Mouse (Mus musculus) heart, adult 11 months (tissue): Measurements from ENCODE around the gene Usp6nl.
A peak's percentile ranks its signal among the peaks of the same experiment; 100 is the strongest.

Source experiments
- DNase-seq: peaks from one replicate; pipeline ENCODE4 v3.0.0; 2022

Gene Usp6nl

GRCm38 (mm10) chr2:6378590-6379205 lies 56.2 kb downstream of the Usp6nl start:
- DNase-seq = peak; percentile 82

GRCm38 (mm10) chr2:6379731-6380212 lies 57.3 kb downstream of the Usp6nl start:
- no peak for DNase-seq

- DNase-seq = peak; percentile 82
Measured at GRCm38 (mm10) chr2:6380401-6380800, 57.9 kb downstream of the Usp6nl start.

DNA sequence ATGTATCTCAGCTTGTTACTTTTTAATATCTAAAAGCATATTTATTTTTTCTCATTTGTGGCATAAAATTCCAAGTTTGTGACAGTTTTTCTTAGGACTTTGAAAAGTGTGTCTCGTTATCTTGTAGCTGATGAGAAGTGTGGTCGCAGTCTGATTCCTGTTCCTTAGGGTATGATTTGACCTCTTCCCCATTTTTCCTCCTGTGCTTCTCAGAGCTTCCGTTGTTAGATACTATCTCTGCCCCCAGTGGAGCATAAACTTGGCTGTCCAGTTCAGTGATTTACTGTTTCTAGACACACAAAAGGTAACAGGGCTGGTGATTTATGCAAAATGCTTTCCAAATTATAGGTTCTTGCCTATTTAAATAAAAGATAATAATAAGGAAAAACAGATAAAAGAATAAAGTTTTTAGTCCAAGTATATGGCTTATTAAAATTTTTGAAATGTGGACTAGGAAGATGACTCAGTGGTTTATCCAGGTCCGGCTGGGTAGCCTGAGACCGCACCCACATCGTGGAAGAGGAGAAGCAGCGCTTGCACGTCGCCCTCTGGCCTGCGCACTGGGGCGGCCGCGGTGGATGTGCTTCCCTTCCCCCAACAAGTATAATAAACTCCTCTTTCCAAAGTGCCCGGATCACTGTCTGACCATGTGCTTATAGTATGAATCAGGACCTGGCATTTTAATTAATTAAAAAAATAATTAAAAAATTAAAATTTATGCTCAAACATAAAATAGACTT lies 62.1 kb downstream of the Usp6nl start:
- peak; percentile 75 for DNase-seq

DNA sequence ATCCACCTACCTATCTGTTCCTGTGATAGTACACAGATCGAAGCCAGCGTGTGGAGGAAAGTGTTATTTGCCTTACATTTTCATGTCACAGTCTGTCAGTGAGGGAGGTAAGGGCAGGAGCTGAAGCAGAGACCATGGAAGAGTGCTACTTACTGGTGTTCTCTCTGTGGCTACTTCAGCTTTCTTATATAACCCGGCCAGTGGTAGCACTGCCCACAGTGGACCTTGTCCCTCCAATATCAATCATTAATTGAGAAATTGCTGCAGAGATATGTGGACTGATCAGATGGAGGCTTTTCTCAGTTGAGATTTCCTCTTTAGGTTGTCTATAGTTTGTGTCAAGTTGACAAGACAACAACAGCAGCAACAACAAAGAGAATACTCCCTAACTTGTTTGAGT lies 66.7 kb downstream of the Usp6nl start:
- peak; percentile 17 for DNase-seq

GRCm38 (mm10) chr2:6391261-6391660 lies 68.8 kb downstream of the Usp6nl start:
- DNase-seq = peak; percentile 61

- DNase-seq = peak; percentile 74
Measured at GRCm38 (mm10) chr2:6391940-6392339, 69.5 kb downstream of the Usp6nl start.

DNA sequence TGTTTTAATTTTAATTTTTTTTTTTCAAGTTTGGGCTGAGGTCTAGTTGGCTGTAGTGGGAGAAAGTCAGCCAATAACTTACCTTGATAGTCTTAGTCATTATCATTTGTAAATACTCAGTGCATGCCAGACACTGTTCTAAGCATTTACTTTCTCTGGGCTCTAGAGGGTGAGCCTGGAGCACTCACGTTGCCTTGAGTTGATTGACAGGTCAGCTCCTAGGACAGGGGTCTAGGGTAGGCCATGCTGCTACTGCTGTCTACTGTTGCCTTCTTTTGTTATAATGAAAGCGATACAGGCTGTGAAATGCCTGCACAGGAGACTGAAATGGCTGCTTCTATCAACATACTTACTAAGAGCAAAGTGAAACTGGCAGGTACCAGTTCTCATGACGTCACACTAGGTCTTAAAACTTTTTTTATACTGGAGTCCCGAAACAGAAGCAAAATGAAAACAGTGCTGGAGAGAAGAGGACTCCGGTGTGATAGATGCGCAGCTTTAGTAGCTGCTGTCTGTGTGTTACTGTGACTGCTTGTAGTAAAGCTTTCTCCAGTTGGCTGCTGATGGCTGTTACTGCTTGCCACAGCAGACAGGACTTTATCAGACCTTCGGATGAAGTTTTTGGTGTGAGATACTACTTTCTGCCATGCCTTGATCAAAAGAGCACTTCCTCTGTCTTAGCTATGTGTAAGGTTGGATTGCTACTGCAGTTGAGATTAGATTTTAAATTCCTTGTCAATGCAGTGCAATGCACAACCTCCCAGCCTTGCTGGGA lies 73.6 kb downstream of the Usp6nl start:
- DNase-seq = peak; percentile 61

DNA sequence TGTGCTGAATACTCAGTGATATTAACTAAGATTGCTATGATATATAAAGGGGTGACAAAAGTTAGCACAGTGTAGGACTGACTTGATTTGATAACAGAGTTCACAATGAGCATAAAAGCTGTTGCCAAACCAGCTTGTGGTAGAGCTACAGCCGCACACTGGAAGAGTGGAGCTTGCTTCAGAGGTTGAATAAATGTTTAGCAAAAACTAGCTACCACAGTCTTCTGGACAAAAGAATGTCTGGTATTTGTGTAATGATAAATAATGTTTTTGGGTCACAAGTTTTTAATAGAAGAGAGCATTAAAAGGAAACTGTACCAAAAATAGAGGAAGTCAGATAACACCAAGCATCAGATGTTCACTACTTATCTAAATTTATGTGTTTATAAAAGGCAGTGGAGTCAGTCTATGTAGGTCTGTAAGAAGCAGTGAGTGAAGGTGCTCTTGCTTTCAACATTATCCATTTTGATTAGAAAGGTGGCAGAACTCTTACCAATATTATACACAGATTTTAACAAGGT lies 74.2 kb downstream of the Usp6nl start:
- DNase-seq = no peak

DNA sequence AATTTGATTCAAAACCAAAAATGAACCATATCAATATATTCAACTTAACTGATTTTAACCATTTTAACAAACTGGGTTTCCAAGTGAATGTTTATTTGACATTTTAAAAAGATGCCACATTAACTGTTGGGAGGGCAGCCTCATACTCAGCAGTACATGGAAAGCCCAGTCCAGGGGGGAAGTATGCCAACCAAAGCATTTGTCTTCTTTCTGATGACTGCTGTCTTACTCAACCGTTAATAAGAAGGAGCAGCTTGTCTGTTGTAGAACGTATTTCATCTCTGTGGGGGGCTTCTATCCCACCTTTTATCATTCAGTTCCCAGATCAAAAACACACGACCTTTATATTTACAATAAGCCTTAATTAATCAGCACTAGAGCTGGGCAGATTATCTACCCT lies 74.7 kb downstream of the Usp6nl start:
- no peak for DNase-seq

- DNase-seq = peak; percentile 51
Measured at GRCm38 (mm10) chr2:6398826-6399225, 76.4 kb downstream of the Usp6nl start.

DNA sequence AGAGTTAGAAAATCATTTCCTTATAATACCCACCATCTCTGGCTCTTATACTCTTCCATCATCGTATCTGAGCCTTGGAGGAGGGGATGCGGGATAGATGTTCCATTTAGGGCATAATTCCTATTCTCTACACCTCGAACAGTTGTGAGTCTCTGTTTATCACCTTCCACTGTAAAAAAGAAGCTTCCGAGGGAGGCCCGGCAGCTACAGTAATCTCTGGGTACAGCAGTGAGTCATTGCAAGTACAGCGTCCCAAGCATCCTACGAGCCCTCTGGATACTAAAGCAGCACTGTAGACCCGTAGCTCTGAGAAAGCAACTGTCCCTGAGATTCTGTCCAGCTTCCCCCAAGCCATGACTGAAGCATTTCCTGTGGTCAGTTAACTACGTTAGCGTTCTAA lies 78.6 kb downstream of the Usp6nl start:
- DNase-seq = peak; percentile 78

- peak; percentile 86 for DNase-seq
Measured at GRCm38 (mm10) chr2:6403375-6403774, 80.9 kb downstream of the Usp6nl start.

- peak; percentile 53 for DNase-seq
Measured at GRCm38 (mm10) chr2:6403991-6404390, 81.5 kb downstream of the Usp6nl start.

GRCm38 (mm10) chr2:6404627-6405026 lies 82.2 kb downstream of the Usp6nl start:
- no peak for DNase-seq

DNA sequence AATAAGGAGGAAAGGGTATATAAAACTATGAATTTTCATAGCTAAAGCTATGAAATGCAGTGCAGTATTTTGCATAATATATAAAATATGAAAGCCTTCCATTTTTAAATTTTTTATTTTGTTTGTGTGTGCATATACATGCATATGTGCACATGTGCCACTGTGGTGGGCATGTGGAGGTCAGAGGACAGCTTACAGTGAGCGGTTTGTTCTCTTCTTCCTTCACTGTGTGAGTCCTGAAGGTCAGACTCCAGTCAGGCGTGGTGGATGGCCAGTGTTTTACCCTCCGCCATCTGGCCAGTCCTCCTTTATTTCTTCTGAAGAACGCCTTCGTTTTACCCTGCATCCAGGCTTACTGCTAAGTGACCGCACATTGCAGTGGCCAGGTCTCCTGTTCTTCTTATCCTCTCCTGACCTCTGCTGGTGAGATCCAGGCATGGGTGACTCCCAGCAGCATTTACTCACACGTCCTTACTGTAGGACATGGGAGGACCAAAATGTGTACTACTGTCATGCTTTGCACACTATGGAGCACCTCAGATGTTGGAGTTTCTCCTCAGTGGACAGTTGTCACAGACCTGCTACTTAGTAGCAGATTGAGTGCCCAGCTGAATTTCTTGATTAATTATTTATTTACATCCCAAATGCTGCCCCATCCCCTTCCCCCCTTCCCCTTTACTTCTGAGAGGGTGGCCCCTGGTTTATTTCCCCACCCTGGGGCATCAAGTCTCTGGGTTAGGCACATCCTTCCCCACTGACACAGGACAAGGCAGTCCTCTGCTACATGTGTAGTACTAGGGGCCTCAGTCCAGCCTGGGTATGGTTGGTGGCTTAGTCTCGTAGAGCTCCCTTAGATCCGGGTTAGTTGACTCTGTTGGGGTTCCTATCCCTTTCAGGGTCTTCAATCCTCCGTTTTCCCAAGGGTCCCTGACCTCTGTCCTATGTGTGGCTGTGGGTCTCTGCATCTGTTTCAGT lies 82.9 kb downstream of the Usp6nl start:
- peak; percentile 97 for DNase-seq

DNA sequence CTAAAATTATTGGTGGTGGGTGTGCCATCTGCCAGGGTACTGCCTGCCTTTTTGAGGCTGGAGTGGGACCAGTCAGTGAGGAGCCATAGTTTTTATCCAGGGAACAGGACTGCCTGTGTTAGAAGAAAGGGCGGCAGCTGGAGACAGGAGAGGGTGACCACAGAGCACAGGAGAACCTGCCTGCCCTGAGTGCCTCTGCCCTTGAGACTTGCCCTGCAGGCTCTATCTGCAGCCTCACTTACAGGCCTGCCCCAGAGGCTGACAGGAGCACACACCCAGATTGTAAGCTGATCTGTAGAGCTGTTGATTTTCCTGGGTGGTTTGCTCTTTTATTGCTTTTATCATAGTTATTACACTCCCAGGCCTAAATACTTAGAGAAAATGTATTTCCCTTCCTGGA lies 85.2 kb downstream of the Usp6nl start:
- peak; percentile 31 for DNase-seq

GRCm38 (mm10) chr2:6412645-6413044 lies 90.2 kb downstream of the Usp6nl start:
- peak; percentile 64 for DNase-seq

DNA sequence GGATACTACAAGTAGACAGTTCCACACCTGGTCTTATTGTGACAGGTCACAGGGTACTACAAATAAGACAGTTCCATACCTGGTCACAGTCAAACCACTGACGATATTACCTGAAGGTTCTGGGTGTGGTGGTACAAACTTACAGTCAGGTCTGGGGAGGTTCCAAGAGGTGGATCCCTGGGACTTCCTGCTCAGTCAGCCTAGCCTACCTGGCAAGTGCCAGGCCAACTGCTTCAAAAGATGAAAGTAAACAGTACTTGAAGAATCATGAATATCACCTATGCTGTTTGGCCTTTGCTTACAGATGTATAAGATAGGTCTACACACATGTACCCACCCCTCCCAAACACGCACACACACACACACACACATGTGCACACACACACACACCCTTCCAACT lies 91.3 kb downstream of the Usp6nl start:
- DNase-seq = peak; percentile 33

GRCm38 (mm10) chr2:6414400-6414799 lies 91.9 kb downstream of the Usp6nl start:
- DNase-seq = peak; percentile 72

- DNase-seq = peak; percentile 66
Measured at GRCm38 (mm10) chr2:6417158-6417557, 94.7 kb downstream of the Usp6nl start.
